Mouse (Mus musculus) heart, adult 2 months (tissue): ENCODE measurements around the gene Elavl1.

Experiments used
- CTCF ChIP-seq: fragments of 200-600 bp; IDR thresholded peaks from 2 replicates; pipeline ENCODE4 v1.8.1; 2022; ENCODE audit warnings: antibody characterized with exemption, mild to moderate bottlenecking, moderate library complexity
- POLR2A ChIP-seq: fragments of 200-500 bp; IDR thresholded peaks from 2 replicates; pipeline ENCODE4 v1.6.1; 2011; ENCODE audit warnings: mild to moderate bottlenecking, low read depth, low read length, control low read depth; ENCODE audit not compliant: insufficient read depth

DNA sequence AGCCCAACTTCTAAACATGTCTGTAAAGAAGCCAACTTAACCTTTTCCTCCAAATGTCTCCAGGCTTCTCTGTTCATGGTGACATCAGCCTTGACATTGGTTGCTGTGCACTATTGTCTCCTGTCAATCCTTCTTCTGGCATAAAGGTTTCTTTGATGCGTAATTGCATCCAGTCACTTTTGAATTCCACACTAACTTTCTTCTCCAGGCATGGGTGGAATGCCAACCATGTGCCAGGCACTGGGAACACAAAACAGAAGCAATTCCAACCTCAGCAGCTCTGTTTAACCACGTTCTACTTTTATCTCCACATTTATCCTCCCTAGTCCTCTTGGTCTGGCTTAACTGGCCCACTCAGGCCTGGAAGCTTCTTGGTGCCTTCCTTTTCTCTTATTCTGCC is 4.2 kb downstream of the Elavl1 start:
- TF ChIP-seq POLR2A (no peak), CTCF (no peak)
